Mouse (Mus musculus) testis, adult 2 months (tissue): Measurements from ENCODE around the gene Iqsec1. TPM values are rescaled to one million over a fixed set of nuclear protein-coding genes. Genes with fewer than 3 reads are reported as not detected.

ENCODE experiments used
- H3K27ac ChIP-seq: fragments of 200-500 bp; 2 replicates; pipeline ENCODE4 v1.5.1; 2012; ENCODE audit warnings: low read depth, low read length; ENCODE audit not compliant: control insufficient read depth, insufficient read depth
- H3K27me3 ChIP-seq: fragments of 200-500 bp; 2 replicates; pipeline ENCODE4 v1.6.1; 2012; ENCODE audit warnings: mild to moderate bottlenecking, low read length, moderate library complexity; ENCODE audit not compliant: control insufficient read depth, insufficient read depth
- H3K36me3 ChIP-seq: fragments of 200-500 bp; 2 replicates; pipeline ENCODE4 v1.6.1; 2012; ENCODE audit warnings: mild to moderate bottlenecking, low read length; ENCODE audit not compliant: control insufficient read depth, insufficient read depth
- H3K4me1 ChIP-seq: fragments of 200-500 bp; 2 replicates; pipeline ENCODE4 v1.6.1; 2012; ENCODE audit warnings: low read length; ENCODE audit not compliant: control insufficient read depth, insufficient read depth
- H3K4me3 ChIP-seq: fragments of 200-500 bp; 2 replicates; pipeline ENCODE4 v1.5.1; 2012; ENCODE audit warnings: low read depth, mild to moderate bottlenecking, low read length, moderate library complexity, mixed read lengths; ENCODE audit not compliant: control insufficient read depth
- CTCF ChIP-seq: fragments of 200-500 bp; IDR thresholded peaks from 2 replicates; pipeline ENCODE4 v1.5.1; 2012; ENCODE audit warnings: low read depth, mild to moderate bottlenecking, inconsistent platforms, low read length, moderate library complexity; ENCODE audit not compliant: control insufficient read depth, insufficient read depth, insufficient replicate concordance
- POLR2A ChIP-seq: fragments of 200-500 bp; IDR thresholded peaks from 2 replicates; pipeline ENCODE4 v1.6.1; 2012; ENCODE audit warnings: low read depth, mild to moderate bottlenecking, inconsistent platforms, low read length, moderate library complexity; ENCODE audit not compliant: control insufficient read depth
- polyA plus RNA-seq: library from polyadenylated mRNA; depleted of rRNA; stranded (reverse); fragments of >200 nt; gene quantifications from 2 replicates; pipeline ENCODE4 v1.2.3, GENCODE M21; 2012

Gene Iqsec1
- polyA plus RNA-seq, 1 experiment, result 47.2 TPM

DNA sequence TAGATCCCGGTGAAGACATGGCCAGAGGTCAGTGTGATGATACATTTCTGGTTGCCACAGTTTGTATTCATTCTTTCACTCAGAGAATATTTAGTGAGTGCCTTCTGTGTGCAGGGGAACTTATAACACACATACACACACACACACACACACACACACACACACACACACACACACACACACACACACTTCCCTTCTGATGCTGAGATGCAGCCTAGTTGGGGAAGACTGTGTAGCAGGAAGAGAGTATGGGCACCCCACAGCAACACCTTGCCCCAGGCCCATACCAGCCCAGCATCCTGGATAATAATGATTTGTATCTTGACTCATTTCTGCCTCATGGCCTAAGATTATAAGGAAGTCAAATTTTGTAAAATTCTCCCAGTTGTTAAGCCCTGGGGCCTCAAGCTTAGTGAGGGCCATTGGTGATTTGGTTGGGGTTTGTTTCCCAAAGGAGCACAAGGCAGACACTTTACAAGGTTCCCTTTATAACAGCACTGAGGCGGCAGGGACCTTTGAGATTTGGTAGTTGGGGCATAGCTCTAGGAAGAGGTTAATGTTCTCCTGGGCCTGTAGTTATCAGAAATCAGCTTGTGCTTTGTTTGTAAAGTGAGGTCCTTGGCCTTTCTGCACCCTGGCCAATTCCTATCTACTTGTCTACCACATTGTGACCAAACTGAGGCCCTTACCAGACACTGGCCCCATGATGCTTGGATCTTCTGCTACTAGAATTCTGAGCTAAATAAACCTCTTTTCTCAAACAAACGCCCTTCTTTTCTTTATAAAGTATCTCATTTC, 242.9 kb downstream of the Iqsec1 start:
- TF ChIP-seq POLR2A (no peak), CTCF (no peak)
- Histone ChIP-seq H3K27me3 (no peaks in the 10 kb centered on the region), H3K4me1 (no peaks in the 10 kb centered on the region; the same call in 1 of the 2 replicates), H3K36me3 (no peaks in the 10 kb centered on the region), H3K4me3 (no peak overlapping the region), H3K27ac (no peak overlapping the region)

DNA sequence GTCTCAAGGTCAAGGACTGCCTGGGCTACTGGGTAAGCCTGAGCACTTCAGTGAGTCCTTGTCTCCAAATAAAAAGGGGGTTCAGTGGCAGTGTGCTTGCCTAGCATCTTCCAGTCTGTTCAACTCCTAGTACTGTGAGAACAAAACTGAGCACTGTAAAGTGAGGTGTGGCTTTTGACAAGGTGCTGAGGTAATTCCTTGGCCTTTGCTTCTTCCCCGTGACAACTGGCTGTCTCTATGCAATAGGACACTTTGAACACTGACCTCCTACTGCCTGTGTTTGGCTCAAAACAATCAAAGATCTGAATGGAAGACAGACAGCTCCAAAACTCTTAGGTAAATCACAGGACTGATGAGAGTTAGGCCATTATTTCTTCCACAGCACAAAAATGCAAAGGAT, 246.0 kb downstream of the Iqsec1 start:
- TF ChIP-seq CTCF, result no peak
- TF ChIP-seq POLR2A, result no peak
- peaks cover 2% of the 10 kb centered on the region for H3K4me1 ChIP-seq
- no peaks in the 10 kb centered on the region for H3K27me3 ChIP-seq
- no peak overlapping the region for H3K27ac ChIP-seq
- H3K4me3 ChIP-seq, result no peak overlapping the region
- H3K36me3 ChIP-seq, result no peaks in the 10 kb centered on the region

DNA sequence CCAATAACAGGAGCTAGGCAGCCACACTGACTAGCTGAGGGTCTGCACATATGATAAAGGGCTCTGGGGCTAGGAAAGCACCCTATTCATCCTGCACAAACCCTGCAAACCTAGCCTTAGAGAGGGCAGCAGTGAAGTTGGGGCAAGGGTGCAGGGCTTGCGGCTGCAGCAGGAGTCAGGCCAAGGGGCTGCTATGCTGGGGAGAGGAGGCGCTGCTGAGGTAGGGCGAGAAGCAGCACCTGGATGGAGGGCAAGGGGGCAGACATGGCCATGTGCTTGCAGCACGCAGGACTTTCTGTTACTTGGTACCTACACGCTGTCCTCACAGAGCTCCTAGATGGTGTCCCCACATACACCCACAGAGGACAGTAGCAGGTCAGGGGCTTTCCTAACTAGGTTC, 246.8 kb downstream of the Iqsec1 start:
- Histone ChIP-seq H3K4me1 (peaks cover 8% of the 10 kb centered on the region), H3K4me3 (no peak overlapping the region), H3K36me3 (no peaks in the 10 kb centered on the region), H3K27me3 (no peaks in the 10 kb centered on the region), H3K27ac (no peak overlapping the region)
- TF ChIP-seq CTCF (no peak), POLR2A (no peak)

DNA sequence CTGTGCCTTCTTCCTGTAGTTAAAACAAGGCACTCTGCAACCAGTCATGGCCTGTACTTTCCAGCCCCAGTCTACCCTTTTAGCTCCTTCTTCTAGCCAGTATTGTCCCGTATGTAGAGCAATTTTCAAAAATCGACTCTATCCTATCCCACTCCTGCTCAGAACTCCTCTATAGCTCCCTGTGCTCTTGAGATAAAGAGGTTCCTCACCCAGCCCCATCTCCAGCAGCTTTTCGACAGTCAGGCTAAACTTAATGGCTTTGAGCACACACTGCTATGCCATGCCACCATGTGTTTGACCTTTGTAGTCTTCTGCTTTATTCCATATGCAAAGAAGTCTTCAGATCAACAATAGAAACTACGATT, 247.4 kb downstream of the Iqsec1 start:
- Histone ChIP-seq H3K4me1 (peaks cover 12% of the 10 kb centered on the region), H3K27ac (no peak overlapping the region), H3K27me3 (no peaks in the 10 kb centered on the region), H3K4me3 (no peak overlapping the region), H3K36me3 (no peaks in the 10 kb centered on the region)
- TF ChIP-seq CTCF, result no peak
- TF ChIP-seq POLR2A, result no peak

DNA sequence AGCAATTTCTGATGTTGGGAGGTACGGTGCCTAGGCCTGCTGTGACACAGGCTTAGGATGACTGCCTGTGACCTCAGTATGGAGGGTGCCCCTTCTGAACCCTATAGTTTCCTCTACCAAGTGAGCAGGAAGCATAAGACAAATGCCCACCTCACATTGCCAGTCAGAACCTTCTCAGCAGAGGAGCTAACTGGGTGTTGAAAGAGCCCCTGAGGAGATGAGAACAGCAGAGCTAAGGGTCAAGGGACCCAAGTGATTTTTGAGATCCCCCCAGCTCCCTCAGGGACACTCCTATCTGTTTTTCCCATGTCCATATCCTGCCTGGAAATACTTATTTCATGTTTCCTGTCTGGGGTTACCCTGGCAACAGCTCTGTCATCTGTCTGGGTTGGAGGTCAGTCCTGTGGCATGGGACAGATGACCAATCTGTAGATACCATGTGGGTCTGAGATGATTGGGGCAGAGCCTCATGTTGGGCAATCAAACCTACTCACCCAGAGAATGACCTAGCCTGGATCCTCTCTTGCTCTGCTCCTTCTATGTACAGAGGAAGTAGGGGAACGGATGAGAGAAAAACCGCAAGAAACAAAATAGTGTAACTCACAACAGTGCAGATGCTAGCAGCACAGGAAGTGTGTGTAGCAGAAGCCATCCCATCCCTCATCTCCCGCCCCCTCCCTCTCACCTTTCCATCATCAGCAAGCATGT, 248.0 kb downstream of the Iqsec1 start:
- no peak overlapping the region for H3K4me3 ChIP-seq
- no peak for TF ChIP-seq POLR2A
- TF ChIP-seq CTCF, result no peak
- no peaks in the 10 kb centered on the region for H3K36me3 ChIP-seq
- no peak overlapping the region for H3K27ac ChIP-seq
- peaks cover 14% of the 10 kb centered on the region for H3K4me1 ChIP-seq
- H3K27me3 ChIP-seq, result no peaks in the 10 kb centered on the region

DNA sequence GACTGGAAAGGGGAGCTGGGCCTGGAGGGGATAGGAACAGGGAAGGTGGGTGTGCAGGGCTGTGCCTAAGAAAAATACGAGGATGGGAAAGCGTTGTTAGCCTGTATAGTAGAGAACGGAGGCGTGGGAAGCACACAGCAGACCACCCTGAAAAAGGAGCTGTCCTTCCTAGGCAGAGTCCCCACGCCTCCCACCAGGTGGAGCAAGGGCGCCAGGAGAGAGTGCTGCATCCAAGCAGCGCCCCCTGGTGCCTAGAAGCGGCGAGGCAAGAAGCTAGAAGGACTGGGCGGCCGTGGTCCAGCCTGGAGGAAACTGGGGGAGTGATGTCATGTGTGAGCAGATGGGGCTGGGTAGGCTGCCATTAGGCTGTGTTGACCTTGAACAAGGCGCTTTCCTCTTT, 251.1 kb downstream of the Iqsec1 start:
- Histone ChIP-seq H3K27ac (no peak overlapping the region), H3K36me3 (no peaks in the 10 kb centered on the region), H3K4me3 (peak overlapping the region; percentile 73; the same call in 1 of the 2 replicates), H3K27me3 (no peaks in the 10 kb centered on the region), H3K4me1 (peaks cover 15% of the 10 kb centered on the region)
- TF ChIP-seq POLR2A (no peak), CTCF (peak; percentile 99)

DNA sequence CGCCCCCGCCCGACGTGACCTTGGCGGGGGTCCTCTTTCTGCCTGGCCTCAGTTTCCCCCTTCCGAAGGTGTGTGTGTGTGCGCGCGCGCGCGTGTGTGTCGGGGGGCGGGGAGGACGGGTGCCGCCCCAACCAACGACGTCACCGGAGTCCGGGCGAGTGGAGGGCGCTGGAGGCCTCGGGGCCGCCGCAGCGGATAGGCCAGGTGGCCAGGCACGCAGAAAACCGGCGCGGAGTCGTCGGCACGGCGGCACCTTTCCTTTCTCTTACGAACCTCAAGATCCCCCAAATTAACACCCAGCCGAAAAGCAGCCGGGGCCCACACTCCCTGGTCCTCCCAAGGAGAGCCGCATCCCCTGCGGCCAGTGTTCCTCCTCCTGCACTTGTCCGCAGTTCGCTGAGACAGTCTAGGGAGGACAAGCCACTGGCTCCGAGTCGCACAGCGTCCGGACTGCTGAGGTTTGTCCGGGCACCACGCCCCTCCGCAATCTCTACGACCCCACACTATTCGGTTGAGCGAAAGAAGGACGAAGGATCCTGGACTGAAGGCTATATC, 251.7 kb downstream of the Iqsec1 start:
- Histone ChIP-seq H3K4me3 (peak overlapping the region; percentile 73), H3K4me1 (peaks cover 15% of the 10 kb centered on the region), H3K27ac (no peak overlapping the region), H3K27me3 (no peaks in the 10 kb centered on the region), H3K36me3 (no peaks in the 10 kb centered on the region)
- TF ChIP-seq POLR2A, result no peak
